Mouse (Mus musculus) ES-Bruce4 (cell line): ENCODE results near the gene Psmg1.

Source experiments
- CTCF ChIP-seq: IDR thresholded peaks from one replicate; pipeline ENCODE4 v1.8.1; 2011; ENCODE audit warnings: low read depth, low read length
- EP300 ChIP-seq: IDR thresholded peaks from 2 replicates; pipeline ENCODE4 v1.6.1; 2011; ENCODE audit warnings: low read depth, low read length; ENCODE audit not compliant: insufficient read depth

DNA sequence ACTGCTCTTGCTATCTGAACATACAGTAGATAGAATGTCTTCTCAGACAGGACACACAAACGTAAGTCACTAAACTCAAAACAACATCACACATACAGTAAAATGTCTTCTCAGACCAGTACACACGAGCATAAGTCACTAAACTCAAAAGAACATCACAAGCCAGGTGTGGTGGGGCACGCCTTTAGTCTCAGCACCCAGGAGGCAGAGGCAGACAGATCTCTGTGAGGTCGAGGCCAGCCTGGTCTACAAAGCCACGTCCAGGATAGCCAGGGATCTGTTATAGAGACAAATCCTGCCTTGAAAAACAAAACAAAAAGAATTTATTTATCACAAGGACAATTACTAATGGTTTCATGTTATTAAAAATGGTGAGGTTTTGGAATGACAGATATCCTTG is 35.5 kb upstream of the Psmg1 start:
- no peak for TF ChIP-seq EP300
- no peak for TF ChIP-seq CTCF
